Mouse (Mus musculus): ENCODE measurements around the gene Mtr. TPM values are rescaled to one million over a fixed set of nuclear protein-coding genes. Genes with fewer than 3 reads are reported as not detected.

The Mtr gene
- total and polyA plus RNA-seq, 2 experiments from 2014 or later = 3.0 to 7.8 TPM

GRCm38 (mm10) chr13:12194942-12195662, 62.8 kb downstream of the Mtr start:
- Histone ChIP-seq H3K4me2 (ENCODE audit: low read depth, low read length) (no peak overlapping the region), H3K4me1 (ENCODE audit: insufficient read depth, low read length) (no peaks in the 10 kb centered on the region), H3K27me3 (ENCODE audit: insufficient read depth, low read length) (no peaks in the 10 kb centered on the region), H3K27ac (no peak overlapping the region), H3K9ac (replicated peaks; ENCODE audit: low read length) (no peak overlapping the region), H3K36me3 (ENCODE audit: insufficient read depth, low read length) (peaks cover 11% of the 10 kb centered on the region; the same call in 1 of the 2 replicates), H3K4me3 (ENCODE audit: low read length) (no peak overlapping the region), H3K9me3 (ENCODE audit: low read length) (no peaks in the 10 kb centered on the region)
- no peak for TF ChIP-seq CTCF (IDR thresholded peaks at IDR 0.05; ENCODE audit: low read depth)
- ATAC-seq (no peak), DNase-seq (ENCODE audit: low spot score) (no peak)
- WGBS = 90% methylated on average over 12 of the region's 12 CpGs

DNA sequence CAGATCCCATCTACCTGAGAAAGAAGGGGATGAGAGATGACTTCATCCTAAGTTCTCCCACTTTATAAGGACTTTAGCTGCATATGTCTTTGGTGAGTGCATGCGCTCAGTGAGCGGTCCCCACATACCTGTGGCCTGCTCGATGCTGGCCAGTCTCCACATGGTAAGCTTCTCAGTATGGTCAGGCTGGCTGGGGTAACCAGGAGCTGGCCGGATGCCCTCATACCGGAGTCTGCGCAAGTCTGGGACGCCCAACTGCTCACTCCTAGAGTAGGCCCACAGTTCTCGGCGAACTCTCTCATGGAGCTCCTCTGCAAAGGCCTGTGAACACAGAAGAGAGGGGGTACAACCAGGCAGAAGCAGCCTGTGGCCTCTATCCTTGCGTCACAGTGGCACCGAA, 68.7 kb downstream of the Mtr start:
- Histone ChIP-seq H3K27me3 (ENCODE audit: insufficient read depth, low read length) (no peaks in the 10 kb centered on the region), H3K9ac (replicated peaks; ENCODE audit: low read length) (no peak overlapping the region), H3K27ac (no peak overlapping the region), H3K9me3 (ENCODE audit: low read length) (no peaks in the 10 kb centered on the region), H3K4me1 (ENCODE audit: insufficient read depth, low read length) (no peaks in the 10 kb centered on the region), H3K4me3 (ENCODE audit: low read length) (no peak overlapping the region), H3K36me3 (ENCODE audit: insufficient read depth, low read length) (peaks cover 7% of the 10 kb centered on the region; the same call in 1 of the 2 replicates), H3K4me2 (ENCODE audit: low read depth, low read length) (no peak overlapping the region)
- DNase-seq (ENCODE audit: low spot score) (no peak), ATAC-seq (no peak)
- TF ChIP-seq CTCF (IDR thresholded peaks at IDR 0.05; ENCODE audit: low read depth) = no peak
- 95% methylated on average over 11 of the region's 11 CpGs for WGBS

DNA sequence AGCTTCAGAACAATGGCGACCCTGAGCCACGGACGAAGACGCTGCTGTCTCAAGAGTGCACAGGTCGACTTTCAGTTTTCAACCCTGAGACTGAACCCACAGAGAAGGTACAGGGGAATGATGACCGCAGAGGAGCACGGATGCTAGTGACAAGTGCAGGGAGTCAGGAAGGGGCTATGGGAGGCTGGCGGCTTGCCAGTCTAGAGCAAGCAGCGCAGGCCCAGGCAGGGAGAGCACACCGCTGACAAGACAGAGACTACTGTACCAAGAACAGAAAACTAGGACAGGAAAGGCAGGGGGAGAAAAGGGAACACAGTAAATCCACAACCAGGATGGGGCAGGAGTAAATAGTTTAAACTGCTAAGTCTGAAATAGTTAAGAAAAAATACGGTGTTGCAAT, 69.1 kb downstream of the Mtr start:
- ATAC-seq = no peak
- WGBS = 82% methylated on average over 11 of the region's 11 CpGs
- H3K4me1 ChIP-seq (ENCODE audit: insufficient read depth, low read length) = no peaks in the 10 kb centered on the region
- DNase-seq (ENCODE audit: low spot score) = no peak
- no peak overlapping the region for H3K4me3 ChIP-seq (ENCODE audit: low read length)
- H3K36me3 ChIP-seq (ENCODE audit: insufficient read depth, low read length) = peaks cover 7% of the 10 kb centered on the region; the same call in 1 of the 2 replicates
- no peak overlapping the region for H3K27ac ChIP-seq
- no peak overlapping the region for H3K9ac ChIP-seq (replicated peaks; ENCODE audit: low read length)
- H3K27me3 ChIP-seq (ENCODE audit: insufficient read depth, low read length) = no peaks in the 10 kb centered on the region
- TF ChIP-seq CTCF (IDR thresholded peaks at IDR 0.05; ENCODE audit: low read depth) = no peak
- H3K9me3 ChIP-seq (ENCODE audit: low read length) = no peaks in the 10 kb centered on the region
- H3K4me2 ChIP-seq (ENCODE audit: low read depth, low read length) = no peak overlapping the region

- Histone ChIP-seq H3K4me1 (ENCODE audit: insufficient read depth, low read length) (no peaks in the 10 kb centered on the region), H3K27me3 (ENCODE audit: insufficient read depth, low read length) (no peaks in the 10 kb centered on the region), H3K27ac (no peak overlapping the region), H3K4me2 (ENCODE audit: low read depth, low read length) (no peak overlapping the region), H3K36me3 (ENCODE audit: insufficient read depth, low read length) (no peaks in the 10 kb centered on the region), H3K9ac (replicated peaks; ENCODE audit: low read length) (no peak overlapping the region), H3K4me3 (ENCODE audit: low read length) (no peak overlapping the region), H3K9me3 (ENCODE audit: low read length) (no peaks in the 10 kb centered on the region)
- no peak for TF ChIP-seq CTCF (IDR thresholded peaks at IDR 0.05; ENCODE audit: low read depth)
- WGBS = 61% methylated on average over 8 of the region's 8 CpGs
- DNase-seq (ENCODE audit: low spot score) = no peak
- ATAC-seq = no peak
Observed at GRCm38 (mm10) chr13:12179481-12179880, 78.4 kb downstream of the Mtr start.

- no peaks in the 10 kb centered on the region for H3K4me1 ChIP-seq (ENCODE audit: insufficient read depth, low read length)
- no peak overlapping the region for H3K9ac ChIP-seq (replicated peaks; ENCODE audit: low read length)
- 34% methylated on average over 3 of the region's 3 CpGs for WGBS
- no peak overlapping the region for H3K4me2 ChIP-seq (ENCODE audit: low read depth, low read length)
- no peak for DNase-seq (ENCODE audit: low spot score)
- ATAC-seq = no peak
- H3K36me3 ChIP-seq (ENCODE audit: insufficient read depth, low read length) = no peaks in the 10 kb centered on the region
- no peak overlapping the region for H3K4me3 ChIP-seq (ENCODE audit: low read length)
- H3K27me3 ChIP-seq (ENCODE audit: insufficient read depth, low read length) = no peaks in the 10 kb centered on the region
- H3K9me3 ChIP-seq (ENCODE audit: low read length) = no peaks in the 10 kb centered on the region
- no peak overlapping the region for H3K27ac ChIP-seq
- TF ChIP-seq CTCF (IDR thresholded peaks at IDR 0.05; ENCODE audit: low read depth) = no peak
Observed at GRCm38 (mm10) chr13:12176761-12177160, 81.2 kb downstream of the Mtr start.

GRCm38 (mm10) chr13:12175988-12176736, 81.8 kb downstream of the Mtr start:
- H3K4me2 ChIP-seq (ENCODE audit: low read depth, low read length) = no peak overlapping the region
- no peak overlapping the region for H3K4me3 ChIP-seq (ENCODE audit: low read length)
- no peak overlapping the region for H3K9ac ChIP-seq (replicated peaks; ENCODE audit: low read length)
- 38% methylated on average over 16 of the region's 16 CpGs for WGBS
- H3K4me1 ChIP-seq (ENCODE audit: insufficient read depth, low read length) = no peaks in the 10 kb centered on the region
- ATAC-seq (no peak), DNase-seq (ENCODE audit: low spot score) (no peak)
- no peak overlapping the region for H3K27ac ChIP-seq
- H3K27me3 ChIP-seq (ENCODE audit: insufficient read depth, low read length) = no peaks in the 10 kb centered on the region
- no peak for TF ChIP-seq CTCF (IDR thresholded peaks at IDR 0.05; ENCODE audit: low read depth)
- no peaks in the 10 kb centered on the region for H3K9me3 ChIP-seq (ENCODE audit: low read length)
- no peaks in the 10 kb centered on the region for H3K36me3 ChIP-seq (ENCODE audit: insufficient read depth, low read length)

DNA sequence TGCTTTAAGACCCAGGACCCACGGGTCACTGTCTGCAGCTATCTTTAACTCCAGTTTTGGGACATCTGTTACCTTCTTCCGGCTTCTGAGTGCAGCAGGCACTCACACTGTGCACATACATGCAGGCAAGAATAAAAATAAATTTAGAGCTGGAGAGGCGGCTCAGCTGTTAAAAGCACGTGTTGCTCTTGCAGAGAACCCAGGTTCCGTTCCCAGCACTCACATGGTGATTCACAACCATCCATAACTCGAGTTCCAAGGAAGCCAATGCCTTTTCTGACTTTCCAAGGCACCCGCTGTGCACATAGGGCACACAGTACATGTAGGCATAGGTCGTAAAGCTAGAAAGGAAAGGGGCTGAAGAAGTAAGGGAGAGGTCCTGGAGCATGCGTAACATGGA, 90.6 kb downstream of the Mtr start:
- no peaks in the 10 kb centered on the region for H3K9me3 ChIP-seq (ENCODE audit: low read length)
- ATAC-seq (no peak), DNase-seq (ENCODE audit: low spot score) (no peak)
- H3K4me2 ChIP-seq (ENCODE audit: low read depth, low read length) = no peak overlapping the region
- no peaks in the 10 kb centered on the region for H3K36me3 ChIP-seq (ENCODE audit: insufficient read depth, low read length)
- TF ChIP-seq CTCF (IDR thresholded peaks at IDR 0.05; ENCODE audit: low read depth) = no peak
- H3K27me3 ChIP-seq (ENCODE audit: insufficient read depth, low read length) = no peaks in the 10 kb centered on the region
- no peak overlapping the region for H3K27ac ChIP-seq
- H3K4me1 ChIP-seq (ENCODE audit: insufficient read depth, low read length) = no peaks in the 10 kb centered on the region; the same call in 1 of the 2 replicates
- H3K9ac ChIP-seq (replicated peaks; ENCODE audit: low read length) = no peak overlapping the region
- WGBS = 83% methylated on average over 9 of the region's 9 CpGs
- H3K4me3 ChIP-seq (ENCODE audit: low read length) = no peak overlapping the region
